Mouse (Mus musculus) left cerebral cortex, adult 2 months (tissue): ENCODE measurements around the gene Erich2. TPM values are rescaled to one million over a fixed set of nuclear protein-coding genes. Genes with fewer than 3 reads are reported as not detected.
"Not testable (repeated sequence)": the region's sequence is repeated elsewhere in the genome, so short reads cannot be mapped to it uniquely, and the experiment has no call there.

ENCODE experiments used
- DNase-seq, 2 experiments: peaks; one replicate each; pipeline ENCODE4 v3.0.0; 2021 to 2022; ENCODE audit warnings: low spot score in 2 of 2, mixed read lengths in 1 of 2; ENCODE audit errors: extremely low spot score in 1 of 2
- H3K27ac ChIP-seq: fragments of 200-600 bp; 2 replicates; pipeline ENCODE4 v1.8.1; 2022
- H3K4me3 ChIP-seq: fragments of 200-600 bp; 2 replicates; pipeline ENCODE4 v1.8.1; 2022
- CTCF ChIP-seq: fragments of 200-600 bp; IDR thresholded peaks from 2 replicates; pipeline ENCODE4 v1.8.1; 2022; ENCODE audit warnings: antibody characterized with exemption, mild to moderate bottlenecking, moderate library complexity
- intact Hi-C: fragments of 180-260 bp; cut with DNase I; formaldehyde crosslinking; loops from one replicate; pipeline ENCODE4 v1.15.1; 2025
- long read RNA-seq, 2 experiments: library from polyadenylated mRNA; stranded (forward); transcript quantifications; one replicate each; pipeline ENCODE4 v2.0.0; 2021; ENCODE audit warnings: borderline mapping rate in 2 of 2
- total RNA-seq, 2 experiments: library from RNA; stranded (reverse); gene quantifications; 2 replicates each; pipeline ENCODE4 v1.2.3; 2021

The Erich2 gene
- total RNA-seq: under 1 TPM in 1 of 2 experiments, not detected in 1; 0.38 TPM
- long read RNA-seq, experiment 1: 0 reads
- long read RNA-seq, experiment 2: 0 reads

- intact Hi-C loops: no loop called here
- Histone ChIP-seq H3K4me3 (peak within 1 kb of the TSS; percentile 47), H3K27ac (no peak within 1 kb of the TSS)
- DNase-seq: no peak
- no peak for TF ChIP-seq CTCF
These were observed at the start of gene Erich2 for GRCm38 (mm10) chr2:70508496-70508895. TSS of gene Erich2 (plus strand) at chr2:70508819.

GRCm38 (mm10) chr2:70463606-70464005 lies 45.0 kb upstream of the Erich2 start:
- intact Hi-C loops: no loop called here
- no peak overlapping the region for H3K27ac ChIP-seq

GRCm38 (mm10) chr2:70471136-70471535 lies 37.5 kb upstream of the Erich2 start:
- intact Hi-C loops: loop anchor here (5.0 to 10.0 kb wide), 2 partner anchors 344 to 1074 kb away; partner anchors contain the start of gene Dlx2
- no peak overlapping the region for H3K27ac ChIP-seq
- TF ChIP-seq CTCF: no peak
- H3K4me3 ChIP-seq: no peak overlapping the region
- DNase-seq: no peak

More at GRCm38 (mm10) chr2:70463606-70464005, 45.0 kb upstream of the Erich2 start:
- no peak overlapping the region for H3K4me3 ChIP-seq
- DNase-seq: no peak
- no peak for TF ChIP-seq CTCF

- intact Hi-C loops: loop anchor here (5.0 to 10.0 kb wide), 2 partner anchors 345 to 1073 kb away; partner anchors contain the start of gene Dlx2
- no peak for TF ChIP-seq CTCF
- Histone ChIP-seq H3K4me3 (peak overlapping the region; percentile 11; the same call in 1 of the 2 replicates), H3K27ac (no peak overlapping the region)
- DNase-seq: no peak
These were observed 36.6 kb upstream of the Erich2 start for GRCm38 (mm10) chr2:70471861-70472620.

- no peak for TF ChIP-seq CTCF
- intact Hi-C loops: no loop called here
- DNase-seq: no peak
These were observed 10.8 kb upstream of the Erich2 start for GRCm38 (mm10) chr2:70497715-70498318.

GRCm38 (mm10) chr2:70503436-70503835 lies 5.2 kb upstream of the Erich2 start:
- H3K27ac ChIP-seq: no peak overlapping the region

More at GRCm38 (mm10) chr2:70497715-70498318, 10.8 kb upstream of the Erich2 start:
- H3K27ac ChIP-seq: no peak overlapping the region
- no peak overlapping the region for H3K4me3 ChIP-seq

GRCm38 (mm10) chr2:70505229-70505628 lies 3.4 kb upstream of the Erich2 start:
- no peak for DNase-seq
- H3K27ac ChIP-seq: no peak overlapping the region
- intact Hi-C loops: no loop called here
- TF ChIP-seq CTCF: no peak; the same call in none of the 2 replicates
- H3K4me3 ChIP-seq: no peak overlapping the region

More at GRCm38 (mm10) chr2:70503436-70503835, 5.2 kb upstream of the Erich2 start:
- intact Hi-C loops: no loop called here
- DNase-seq: no peak
- no peak for TF ChIP-seq CTCF
- H3K4me3 ChIP-seq: no peak overlapping the region

GRCm38 (mm10) chr2:70505896-70506295 lies 2.7 kb upstream of the Erich2 start:
- no peak overlapping the region for H3K4me3 ChIP-seq
- DNase-seq: no peak
- TF ChIP-seq CTCF: no peak
- H3K27ac ChIP-seq: no peak overlapping the region
- intact Hi-C loops: no loop called here

GRCm38 (mm10) chr2:70506372-70506771 lies 2.2 kb upstream of the Erich2 start:
- no peak for DNase-seq
- no peak overlapping the region for H3K27ac ChIP-seq
- intact Hi-C loops: no loop called here
- no peak for TF ChIP-seq CTCF
- no peak overlapping the region for H3K4me3 ChIP-seq

- H3K27ac ChIP-seq: no peak overlapping the region
- DNase-seq: peak; percentile 64 to 68
- H3K4me3 ChIP-seq: peak overlapping the region; percentile 47
- TF ChIP-seq CTCF: peak; percentile 51
- intact Hi-C loops: no loop called here
These were observed 508 bp downstream of the Erich2 start for GRCm38 (mm10) chr2:70509021-70509632.

- H3K4me3 ChIP-seq, H3K27ac ChIP-seq: not testable (repeated sequence)
- TF ChIP-seq CTCF: peak; percentile 49
- intact Hi-C loops: loop anchor here (5.0 kb wide), 1 partner anchor 311 kb away; no protein-coding TSS in a partner anchor
- DNase-seq: peak; percentile 19 to 32
These were observed 29.7 kb downstream of the Erich2 start for GRCm38 (mm10) chr2:70538283-70538682.

GRCm38 (mm10) chr2:70550671-70551070 lies 42.1 kb downstream of the Erich2 start:
- no peak for DNase-seq
- intact Hi-C loops: loop anchor here (10.0 kb wide), 2 partner anchors 516 to 916 kb away; partner anchors contain the start of gene Myo3b
- TF ChIP-seq CTCF: no peak
- H3K4me3 ChIP-seq: no peak overlapping the region
- H3K27ac ChIP-seq: no peak overlapping the region
